Mouse (Mus musculus): ENCODE data around the gene BC051665. TPM values are rescaled to one million over a fixed set of nuclear protein-coding genes. Genes with fewer than 3 reads are reported as not detected.

The BC051665 gene
- total RNA-seq (2014; fragmentation: Nextera tagmentation), result not detected in 2 replicates
- not detected in 2 replicates for total RNA-seq (2017)
- not detected in 2 replicates for polyA plus RNA-seq (2012)

- Histone ChIP-seq H3K27me3 (ENCODE audit: insufficient read depth, low read length) (no peaks in the 10 kb centered on the region), H3K4me1 (ENCODE audit: insufficient read depth, low read depth, low read length) (no peaks in the 10 kb centered on the region), H3K4me3 (ENCODE audit: low read depth, low read length) (no peak within 1 kb of the TSS), H3K9me3 (replicated peaks) (peaks cover 38% of the 10 kb centered on the region), H3K36me3 (replicated peaks) (no peaks in the 10 kb centered on the region)
- ATAC-seq (ENCODE audit: extremely low read depth, insufficient number of reproducible peaks, low FRiP score, poor library complexity, severe bottlenecking) (no peak), DNase-seq (ENCODE audit: low spot score) (no peak)
- TF ChIP-seq GATA1 (IDR thresholded peaks at IDR 0.05; ENCODE audit: borderline replicate concordance, low read length), result no peak
- no peak for TF ChIP-seq POLR2AphosphoS5 (IDR thresholded peaks at IDR 0.05; ENCODE audit: insufficient replicate concordance, low read depth, low read length)
- no peak for TF ChIP-seq CTCF (IDR thresholded peaks at IDR 0.05; ENCODE audit: low read depth, low read length)
- no peak for TF ChIP-seq GATA2 (IDR thresholded peaks at IDR 0.05; ENCODE audit: borderline replicate concordance, low read depth, low read length)
- no peak for TF ChIP-seq TAL1 (conservative IDR thresholded peaks at IDR 0.05; ENCODE audit: low read depth, low read length)
These were observed at the start of gene BC051665 for GRCm38 (mm10) chr13:60786264-60786663. TSS of gene BC051665 (minus strand) at chr13:60786364.

- Histone ChIP-seq H3K9me3 (replicated peaks) (peaks cover 8% of the 10 kb centered on the region), H3K27me3 (ENCODE audit: insufficient read depth, low read length) (no peaks in the 10 kb centered on the region), H3K36me3 (replicated peaks) (no peaks in the 10 kb centered on the region), H3K4me1 (ENCODE audit: insufficient read depth, low read depth, low read length) (no peaks in the 10 kb centered on the region), H3K4me3 (ENCODE audit: low read depth, low read length) (no peak overlapping the region)
- TF ChIP-seq POLR2AphosphoS5 (IDR thresholded peaks at IDR 0.05; ENCODE audit: insufficient replicate concordance, low read depth, low read length) (no peak), CTCF (IDR thresholded peaks at IDR 0.05; ENCODE audit: low read depth, low read length) (no peak), TAL1 (conservative IDR thresholded peaks at IDR 0.05; ENCODE audit: low read depth, low read length) (no peak), GATA1 (IDR thresholded peaks at IDR 0.05; ENCODE audit: borderline replicate concordance, low read length) (no peak), GATA2 (IDR thresholded peaks at IDR 0.05; ENCODE audit: borderline replicate concordance, low read depth, low read length) (no peak)
- ATAC-seq (ENCODE audit: extremely low read depth, insufficient number of reproducible peaks, low FRiP score, poor library complexity, severe bottlenecking), result no peak
- no peak for DNase-seq (ENCODE audit: low spot score)
These were observed 39.9 kb upstream of the BC051665 start for GRCm38 (mm10) chr13:60826052-60826451.

GRCm38 (mm10) chr13:60820486-60821175 is 34.5 kb upstream of the BC051665 start:
- H3K9me3 ChIP-seq (replicated peaks), result peaks cover 18% of the 10 kb centered on the region
- H3K4me3 ChIP-seq (ENCODE audit: low read depth, low read length), result no peak overlapping the region
- no peak for TF ChIP-seq GATA1 (IDR thresholded peaks at IDR 0.05; ENCODE audit: borderline replicate concordance, low read length)
- no peak for TF ChIP-seq POLR2AphosphoS5 (IDR thresholded peaks at IDR 0.05; ENCODE audit: insufficient replicate concordance, low read depth, low read length)
- TF ChIP-seq CTCF (IDR thresholded peaks at IDR 0.05; ENCODE audit: low read depth, low read length), result no peak
- TF ChIP-seq GATA2 (IDR thresholded peaks at IDR 0.05; ENCODE audit: borderline replicate concordance, low read depth, low read length), result no peak
- no peak for TF ChIP-seq TAL1 (conservative IDR thresholded peaks at IDR 0.05; ENCODE audit: low read depth, low read length)
- no peaks in the 10 kb centered on the region for H3K4me1 ChIP-seq (ENCODE audit: insufficient read depth, low read depth, low read length)
- ATAC-seq (ENCODE audit: extremely low read depth, insufficient number of reproducible peaks, low FRiP score, poor library complexity, severe bottlenecking) (no peak), DNase-seq (ENCODE audit: low spot score) (no peak)
- no peaks in the 10 kb centered on the region for H3K36me3 ChIP-seq (replicated peaks)
- no peaks in the 10 kb centered on the region for H3K27me3 ChIP-seq (ENCODE audit: insufficient read depth, low read length)

GRCm38 (mm10) chr13:60819469-60819868 is 33.3 kb upstream of the BC051665 start:
- no peak for TF ChIP-seq TAL1 (conservative IDR thresholded peaks at IDR 0.05; ENCODE audit: low read depth, low read length)
- TF ChIP-seq CTCF (IDR thresholded peaks at IDR 0.05; ENCODE audit: low read depth, low read length), result no peak
- no peak for TF ChIP-seq POLR2AphosphoS5 (IDR thresholded peaks at IDR 0.05; ENCODE audit: insufficient replicate concordance, low read depth, low read length)
- no peak for TF ChIP-seq GATA2 (IDR thresholded peaks at IDR 0.05; ENCODE audit: borderline replicate concordance, low read depth, low read length)
- TF ChIP-seq GATA1 (IDR thresholded peaks at IDR 0.05; ENCODE audit: borderline replicate concordance, low read length), result no peak
- H3K4me1 ChIP-seq (ENCODE audit: insufficient read depth, low read depth, low read length), result no peaks in the 10 kb centered on the region
- ATAC-seq (ENCODE audit: extremely low read depth, insufficient number of reproducible peaks, low FRiP score, poor library complexity, severe bottlenecking) (no peak), DNase-seq (ENCODE audit: low spot score) (no peak)
- peaks cover 19% of the 10 kb centered on the region for H3K9me3 ChIP-seq (replicated peaks)
- no peaks in the 10 kb centered on the region for H3K36me3 ChIP-seq (replicated peaks)
- H3K27me3 ChIP-seq (ENCODE audit: insufficient read depth, low read length), result no peaks in the 10 kb centered on the region
- no peak overlapping the region for H3K4me3 ChIP-seq (ENCODE audit: low read depth, low read length)

GRCm38 (mm10) chr13:60813722-60814121 is 27.6 kb upstream of the BC051665 start:
- Histone ChIP-seq H3K27me3 (ENCODE audit: insufficient read depth, low read length) (no peaks in the 10 kb centered on the region), H3K36me3 (replicated peaks) (no peaks in the 10 kb centered on the region), H3K4me3 (ENCODE audit: low read depth, low read length) (no peak overlapping the region), H3K9me3 (replicated peaks) (peaks cover 21% of the 10 kb centered on the region), H3K4me1 (ENCODE audit: insufficient read depth, low read depth, low read length) (no peaks in the 10 kb centered on the region)
- no peak for ATAC-seq (ENCODE audit: extremely low read depth, insufficient number of reproducible peaks, low FRiP score, poor library complexity, severe bottlenecking)
- DNase-seq (ENCODE audit: low spot score), result no peak
- TF ChIP-seq TAL1 (conservative IDR thresholded peaks at IDR 0.05; ENCODE audit: low read depth, low read length), result no peak
- TF ChIP-seq POLR2AphosphoS5 (IDR thresholded peaks at IDR 0.05; ENCODE audit: insufficient replicate concordance, low read depth, low read length), result no peak
- no peak for TF ChIP-seq CTCF (IDR thresholded peaks at IDR 0.05; ENCODE audit: low read depth, low read length)
- no peak for TF ChIP-seq GATA2 (IDR thresholded peaks at IDR 0.05; ENCODE audit: borderline replicate concordance, low read depth, low read length)
- TF ChIP-seq GATA1 (IDR thresholded peaks at IDR 0.05; ENCODE audit: borderline replicate concordance, low read length), result no peak

- H3K9me3 ChIP-seq (replicated peaks), result peaks cover 21% of the 10 kb centered on the region
- ATAC-seq (ENCODE audit: extremely low read depth, insufficient number of reproducible peaks, low FRiP score, poor library complexity, severe bottlenecking) (no peak), DNase-seq (ENCODE audit: low spot score) (no peak)
- H3K4me3 ChIP-seq (ENCODE audit: low read depth, low read length), result no peak overlapping the region
- no peaks in the 10 kb centered on the region for H3K4me1 ChIP-seq (ENCODE audit: insufficient read depth, low read depth, low read length)
- H3K36me3 ChIP-seq (replicated peaks), result no peaks in the 10 kb centered on the region
- no peaks in the 10 kb centered on the region for H3K27me3 ChIP-seq (ENCODE audit: insufficient read depth, low read length)
- TF ChIP-seq GATA1 (IDR thresholded peaks at IDR 0.05; ENCODE audit: borderline replicate concordance, low read length) (no peak), POLR2AphosphoS5 (IDR thresholded peaks at IDR 0.05; ENCODE audit: insufficient replicate concordance, low read depth, low read length) (no peak), TAL1 (conservative IDR thresholded peaks at IDR 0.05; ENCODE audit: low read depth, low read length) (no peak), GATA2 (IDR thresholded peaks at IDR 0.05; ENCODE audit: borderline replicate concordance, low read depth, low read length) (no peak), CTCF (IDR thresholded peaks at IDR 0.05; ENCODE audit: low read depth, low read length) (no peak)
These were observed 26.6 kb upstream of the BC051665 start for GRCm38 (mm10) chr13:60812768-60813167.
